Mouse (Mus musculus) natural killer cell, adult 2 months (primary cell): ENCODE data around the gene Tcf25.
A peak's percentile ranks its signal among the peaks of the same experiment; 100 is the strongest.

Experiments used
- DNase-seq, 2 experiments: peaks; one replicate each; pipeline ENCODE4 v3.0.0; 2022; ENCODE audit warnings: low spot score in 2 of 2

The Tcf25 gene

DNA sequence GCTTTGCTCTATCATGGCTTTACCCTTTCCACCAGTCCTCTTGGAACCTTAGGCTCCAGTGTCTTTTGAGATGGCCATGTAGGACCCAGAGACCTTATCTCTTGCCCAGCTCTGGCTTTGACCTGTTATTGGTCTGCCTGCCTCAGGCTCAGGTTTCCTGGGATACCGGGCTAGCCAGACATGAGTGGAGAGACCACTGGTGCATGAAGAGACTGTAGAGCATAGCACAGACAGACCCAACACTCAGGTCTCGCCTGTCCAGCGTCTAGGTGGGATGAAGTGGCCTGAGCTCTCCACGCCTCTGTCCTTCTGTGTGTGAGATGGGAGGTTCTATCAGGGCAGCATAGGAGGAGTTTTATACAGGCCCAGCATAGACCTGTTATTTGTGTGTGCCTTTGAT is 24.5 kb upstream of the Tcf25 start:
- DNase-seq = no peak

DNA sequence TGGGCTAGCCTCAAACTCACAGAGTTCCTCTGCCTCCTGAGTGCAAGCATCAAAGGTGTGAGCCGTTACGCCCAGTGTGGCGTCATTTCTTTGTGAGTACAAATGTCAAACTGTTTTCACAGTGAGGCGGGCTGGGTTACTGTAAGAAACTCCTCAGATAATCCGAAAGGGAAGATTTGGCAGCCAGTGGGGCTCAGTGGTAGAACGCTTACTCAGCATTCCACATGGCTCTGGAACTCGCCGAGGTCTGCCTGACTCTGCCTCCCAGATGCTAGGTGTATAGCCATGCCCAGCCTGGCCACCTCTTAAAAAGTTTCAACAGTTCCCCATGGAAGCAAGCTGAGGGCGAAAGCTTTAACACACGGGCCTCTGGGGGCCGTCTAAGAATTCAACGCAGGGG is 21.4 kb upstream of the Tcf25 start:
- DNase-seq = no peak

GRCm38 (mm10) chr8:123352786-123353185 is 20.8 kb upstream of the Tcf25 start:
- DNase-seq = no peak

- no peak for DNase-seq
Measured at GRCm38 (mm10) chr8:123353216-123353615, 20.3 kb upstream of the Tcf25 start.

GRCm38 (mm10) chr8:123361082-123361739 is 12.3 kb upstream of the Tcf25 start:
- peak; percentile 58 to 72 for DNase-seq

GRCm38 (mm10) chr8:123374239-123374578 is 656 bp downstream of the Tcf25 start:
- DNase-seq = peak; percentile 96 to 98

GRCm38 (mm10) chr8:123375701-123376100 is 2.1 kb downstream of the Tcf25 start:
- no peak for DNase-seq

- no peak for DNase-seq
Measured at GRCm38 (mm10) chr8:123376106-123376505, 2.6 kb downstream of the Tcf25 start.

DNA sequence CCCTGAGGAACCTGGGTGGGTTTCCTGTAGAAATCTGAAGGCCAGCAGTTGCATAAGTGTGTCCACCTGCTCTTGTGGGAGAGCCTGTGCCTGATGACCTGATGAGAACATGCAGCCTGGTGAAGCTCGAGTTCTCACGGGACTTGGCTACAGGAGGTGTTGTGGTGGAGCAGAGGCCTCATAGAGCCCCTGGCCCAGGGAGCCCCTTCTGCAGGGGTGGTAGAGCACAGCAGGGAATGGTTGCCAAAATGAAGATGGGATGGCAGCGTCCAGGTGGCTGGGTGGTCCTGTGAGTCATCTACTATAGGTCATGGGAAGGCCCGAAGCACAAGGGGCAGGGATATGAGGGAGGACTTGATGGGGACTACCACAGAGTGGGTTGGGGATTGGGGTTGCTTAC is 8.2 kb downstream of the Tcf25 start:
- no peak for DNase-seq

DNA sequence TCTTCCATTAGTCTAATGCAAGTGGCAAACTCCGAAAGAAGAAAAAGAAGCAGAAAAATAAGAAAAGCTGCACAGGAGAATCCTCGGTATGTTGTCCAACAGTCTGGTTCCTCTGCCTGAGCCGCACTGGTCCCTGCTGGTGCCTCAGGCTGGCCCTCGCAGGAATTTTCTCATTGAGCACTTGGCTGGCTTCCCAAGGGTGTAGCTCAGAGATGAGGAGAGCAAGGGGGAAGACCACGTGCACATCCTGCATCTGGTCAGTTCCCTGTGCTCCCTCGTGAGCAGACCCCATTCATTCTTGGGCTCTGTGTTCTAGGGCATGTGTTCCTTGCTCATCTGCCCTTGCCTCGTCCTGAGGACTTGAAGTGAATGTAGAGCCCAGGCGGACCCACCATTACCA is 9.0 kb downstream of the Tcf25 start:
- no peak for DNase-seq

DNA sequence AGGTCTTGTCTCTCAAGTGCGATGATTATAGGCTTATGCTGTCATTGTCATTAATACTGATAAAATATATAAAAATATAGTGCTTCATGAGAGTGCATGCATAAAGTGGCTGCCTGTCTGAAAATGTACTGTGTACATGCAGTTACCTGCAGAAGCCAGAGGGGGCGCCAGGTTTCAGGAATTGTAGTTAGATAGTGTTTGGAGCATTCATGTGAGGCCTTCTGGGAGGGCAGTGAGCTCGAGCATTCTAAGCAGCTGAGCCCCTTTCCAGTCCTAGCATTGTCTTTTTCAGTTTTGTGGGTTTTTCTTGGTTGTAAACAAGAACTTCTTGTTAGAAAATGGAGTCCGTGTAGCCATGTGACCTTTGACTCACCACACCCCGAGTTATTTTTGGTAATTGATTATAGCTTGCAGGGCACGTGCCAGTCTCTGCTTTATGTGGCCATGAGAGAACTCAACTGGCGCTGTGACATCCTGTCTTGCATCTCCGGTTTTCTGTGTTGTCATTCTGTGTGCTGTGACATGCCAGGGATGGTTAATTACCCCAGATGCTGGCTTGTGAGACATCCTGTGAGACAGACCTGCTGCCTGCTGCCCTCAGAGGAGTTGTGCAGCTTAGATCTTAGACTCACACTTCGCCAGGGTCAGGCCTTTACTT is 11.5 kb downstream of the Tcf25 start:
- DNase-seq = peak in 1 of 2 experiments; percentile 41

- no peak for DNase-seq
Measured at GRCm38 (mm10) chr8:123387041-123387440, 13.5 kb downstream of the Tcf25 start.

DNA sequence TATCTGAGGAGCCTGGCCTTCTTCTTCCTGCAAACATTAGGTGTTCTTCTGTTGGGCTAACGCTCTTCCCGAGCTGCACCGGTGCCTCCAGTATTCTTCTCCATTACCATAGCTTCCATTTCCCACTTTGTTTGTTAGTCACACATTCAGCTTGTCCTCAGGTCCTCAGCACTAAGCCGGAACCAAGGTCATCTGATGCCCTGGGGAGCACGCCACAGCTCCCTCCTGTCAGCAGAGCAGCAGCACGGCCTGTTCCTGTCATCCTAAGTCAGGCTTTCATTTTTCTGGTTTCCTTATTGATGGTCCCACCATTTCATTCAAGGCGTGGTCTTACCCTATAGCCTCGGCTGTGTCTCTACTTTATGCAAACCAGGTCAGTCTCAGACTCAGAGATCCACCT is 14.2 kb downstream of the Tcf25 start:
- DNase-seq = no peak

- no peak for DNase-seq
Measured at GRCm38 (mm10) chr8:123389026-123389425, 15.5 kb downstream of the Tcf25 start.

DNA sequence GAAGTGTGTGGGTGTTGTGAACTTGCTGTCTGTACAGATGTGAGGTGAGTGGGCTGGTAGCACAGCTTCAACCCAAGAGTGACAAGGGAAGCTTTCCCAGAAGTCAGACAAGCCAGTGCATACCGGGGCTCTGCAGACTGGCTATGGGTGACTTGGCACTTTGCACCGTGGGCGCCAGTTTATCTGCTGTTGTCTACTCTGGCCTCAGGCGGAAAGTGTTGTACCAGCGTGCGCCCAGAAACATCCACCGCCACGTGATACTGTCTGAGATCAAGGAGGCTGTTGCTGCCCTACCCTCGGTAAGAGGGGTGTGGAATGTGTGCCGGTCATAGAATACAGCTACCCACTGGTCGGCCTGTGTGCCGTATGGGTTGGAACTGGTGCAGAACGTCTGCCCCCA is 24.8 kb downstream of the Tcf25 start:
- no peak for DNase-seq

- no peak for DNase-seq
Measured at GRCm38 (mm10) chr8:123401936-123402335, 28.4 kb downstream of the Tcf25 start.

- DNase-seq = no peak
Measured at GRCm38 (mm10) chr8:123402730-123403326, 29.3 kb downstream of the Tcf25 start.

GRCm38 (mm10) chr8:123404521-123404920 is 31.0 kb downstream of the Tcf25 start:
- no peak for DNase-seq

DNA sequence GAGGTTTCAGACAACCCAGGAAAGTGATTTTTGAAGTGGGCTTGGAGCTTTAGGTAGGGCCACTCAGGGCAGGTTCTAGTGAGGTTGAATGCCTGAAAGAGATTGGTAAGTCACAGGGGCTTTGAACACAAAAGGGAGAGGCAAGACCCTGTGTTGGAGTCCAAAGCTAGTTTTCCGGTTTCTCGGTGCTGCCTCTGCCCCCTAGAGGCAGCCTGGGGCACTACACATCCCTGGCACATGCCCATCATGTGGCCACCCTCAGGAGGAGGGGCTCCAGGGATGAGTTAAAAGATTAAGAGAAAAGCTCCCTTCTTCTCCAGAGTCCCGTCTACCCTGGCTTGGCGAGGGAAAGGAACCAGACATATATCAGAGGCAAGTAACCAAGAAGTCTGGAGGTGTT is 33.2 kb downstream of the Tcf25 start, which contains the start of gene Mc1r:
Gene Mc1r (plus strand): TSS at position 322 of the 400 bp plus-strand sequence.
- peak; percentile 41 to 65 for DNase-seq

DNA sequence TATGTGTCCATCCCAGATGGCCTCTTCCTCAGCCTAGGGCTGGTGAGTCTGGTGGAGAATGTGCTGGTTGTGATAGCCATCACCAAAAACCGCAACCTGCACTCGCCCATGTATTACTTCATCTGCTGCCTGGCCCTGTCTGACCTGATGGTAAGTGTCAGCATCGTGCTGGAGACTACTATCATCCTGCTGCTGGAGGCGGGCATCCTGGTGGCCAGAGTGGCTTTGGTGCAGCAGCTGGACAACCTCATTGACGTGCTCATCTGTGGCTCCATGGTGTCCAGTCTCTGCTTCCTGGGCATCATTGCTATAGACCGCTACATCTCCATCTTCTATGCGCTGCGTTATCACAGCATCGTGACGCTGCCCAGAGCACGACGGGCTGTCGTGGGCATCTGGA is 34.1 kb downstream of the Tcf25 start:
- DNase-seq = no peak

DNA sequence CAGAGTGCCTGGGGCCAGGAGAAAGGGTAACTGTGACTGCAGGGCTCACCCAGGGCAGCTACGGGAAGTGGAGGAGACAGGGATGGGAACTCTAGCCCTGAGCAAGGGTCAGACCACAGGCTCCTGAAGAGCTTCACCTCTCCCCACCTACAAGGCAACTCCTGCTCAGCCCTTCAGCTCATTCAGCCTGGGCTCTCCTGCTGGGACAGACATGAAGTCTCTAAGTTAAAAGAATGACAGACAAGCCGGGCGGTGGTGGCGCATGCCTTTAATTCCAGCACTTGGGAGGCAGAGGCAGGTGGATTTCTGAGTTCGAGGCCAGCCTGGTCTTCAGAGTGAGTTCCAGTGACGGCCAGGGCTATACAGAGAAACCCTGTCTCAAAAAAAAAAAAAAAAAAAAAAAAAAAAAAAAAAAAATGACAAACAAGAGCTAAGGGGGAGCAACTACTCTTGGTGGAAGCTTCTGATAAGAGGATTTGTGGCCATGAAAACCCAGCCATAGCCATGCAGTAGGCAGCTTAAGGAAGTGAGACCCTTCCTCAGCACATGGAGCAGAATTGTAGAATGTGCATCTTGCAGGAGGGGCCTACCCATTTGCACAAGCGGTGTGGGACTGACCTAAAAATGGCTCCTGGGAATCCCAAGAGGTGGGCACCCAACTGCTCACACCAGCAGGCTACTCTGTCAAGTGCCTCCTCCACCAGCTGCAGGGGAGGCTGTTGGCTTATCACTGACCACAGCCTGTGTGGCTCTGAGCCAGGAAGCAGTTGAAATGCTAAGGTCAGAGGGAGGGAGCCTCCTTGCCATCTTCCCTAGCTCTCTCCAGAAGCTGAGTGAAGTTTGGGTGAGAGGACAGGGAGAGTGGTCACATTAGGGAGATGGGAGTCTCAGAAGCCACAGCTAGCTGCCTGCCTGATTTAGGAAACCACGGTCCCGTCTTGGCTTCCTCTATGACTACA is 35.3 kb downstream of the Tcf25 start:
- no peak for DNase-seq

- DNase-seq = no peak
Measured at GRCm38 (mm10) chr8:123410049-123410587, 36.6 kb downstream of the Tcf25 start.
